Mouse (Mus musculus) C3H10T1/2 (cell line): ENCODE results near the gene Olfr376. TPM values are rescaled to one million over a fixed set of nuclear protein-coding genes. Genes with fewer than 3 reads are reported as not detected.

Experiments
- polyA plus RNA-seq, 2 experiments: library from polyadenylated mRNA; unstranded; fragments of >200 nt; fragmentation: generic; extraction: Trizol; gene quantifications; one replicate each; pipeline ENCODE4 v1.2.1; 2012; ENCODE audit warnings: missing spikeins in 2 of 2

Olfr376 gene
- polyA plus RNA-seq, result not detected

DNA sequence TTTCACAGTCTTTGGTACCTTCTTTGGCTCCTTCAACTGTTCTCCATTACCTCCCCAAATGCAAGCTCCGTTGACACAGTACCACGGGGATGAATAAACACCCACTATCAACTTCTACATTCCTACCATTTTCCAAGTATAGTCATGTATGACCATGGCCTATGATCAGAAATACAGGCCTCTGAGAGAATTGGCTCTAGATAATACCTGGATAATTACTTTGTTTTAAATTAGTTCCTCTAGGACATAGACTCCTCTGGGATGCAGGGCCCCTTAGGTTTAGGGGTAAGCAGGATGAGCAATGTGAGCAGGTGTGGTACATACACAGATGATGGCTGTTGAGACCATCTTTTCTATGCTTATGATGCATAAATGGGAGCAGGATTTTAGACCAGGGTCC, at the start of gene Olfr376:
Gene Olfr376, plus strand, starts transcription at position 301 of the 400 bp plus-strand sequence.

DNA sequence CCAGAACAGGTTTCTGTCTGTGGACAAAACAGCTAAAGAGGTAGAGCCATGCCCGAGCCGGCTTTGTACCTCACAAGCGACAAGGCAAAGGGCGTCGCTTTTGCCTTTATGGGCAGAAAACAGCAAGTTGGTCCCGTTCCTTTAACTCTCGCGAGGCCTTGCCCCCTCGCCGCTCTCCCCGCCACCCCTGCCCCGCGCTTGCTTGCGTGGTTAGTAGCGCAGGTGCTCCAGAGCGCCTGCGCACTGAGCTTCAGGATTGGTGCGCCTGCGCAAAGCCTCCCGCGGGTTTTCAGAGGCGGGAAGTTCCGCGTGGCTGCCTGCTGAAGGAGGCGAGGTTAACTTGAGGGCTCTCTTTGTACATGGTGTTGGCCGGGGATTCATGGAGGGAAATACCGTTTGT, 41.6 kb upstream of the Olfr376 start, which contains the start of the genes Aspa, Gm49340 and Spata22:
Gene Aspa, minus strand, starts transcription at position 155 of the 400 bp plus-strand sequence.
Gene Gm49340, plus strand, starts transcription at position 300 of the 400 bp plus-strand sequence.
Gene Spata22, plus strand, starts transcription at position 300 of the 400 bp plus-strand sequence.

GRCm38 (mm10) chr11:73350483-73350882, 20.6 kb upstream of the Olfr376 start, which contains the start of gene Olfr20:
Olfr20 (plus strand) TSS chr11:73350783.

DNA sequence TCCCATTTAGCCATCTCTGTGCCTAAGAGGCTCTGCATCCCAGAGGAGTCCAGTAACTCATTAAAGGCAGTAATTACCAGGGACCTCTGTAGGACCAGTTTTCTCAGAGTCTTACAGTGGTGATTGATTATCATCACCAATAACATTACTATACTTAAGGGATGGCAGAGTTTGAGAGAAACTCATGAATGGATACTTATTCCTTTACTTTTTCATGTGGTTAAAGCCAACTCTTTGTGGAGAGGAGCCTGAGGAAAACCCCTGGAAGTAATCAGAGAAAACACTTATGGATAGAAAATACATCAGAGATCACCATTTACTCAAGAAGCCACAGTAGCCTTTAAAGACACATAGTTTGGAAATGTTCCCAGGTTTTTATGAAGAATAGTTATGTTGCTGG, 28.5 kb downstream of the Olfr376 start, which contains the start of gene Olfr1:
Gene Olfr1, minus strand, starts transcription at position 101 of the 400 bp plus-strand sequence.

Other genes starting within 250 kb of the Olfr376 start
- gene Haspin, start 233.0 kb upstream of the Olfr376 start, polyA plus RNA-seq, result 1 to 10 TPM; 4.8 to 5.8 TPM
- gene P2rx5, start 210.8 kb upstream of the Olfr376 start, polyA plus RNA-seq, result 1 to 10 TPM in 1 of 2 experiments, under 1 TPM in 1; 0.01 to 1.1 TPM
- gene Emc6, start 194.2 kb upstream of the Olfr376 start, polyA plus RNA-seq, result 10 to 100 TPM; 41.6 to 71.5 TPM
- gene Tax1bp3, start 194.2 kb upstream of the Olfr376 start, polyA plus RNA-seq, result 100 to 1,000 TPM; 122 to 202 TPM
- gene Ctns, start 172.2 kb upstream of the Olfr376 start, polyA plus RNA-seq, result 10 to 100 TPM in 1 of 2 experiments, 1 to 10 TPM in 1; 2.2 to 17.8 TPM
- gene Shpk, start 171.8 kb upstream of the Olfr376 start, polyA plus RNA-seq, result 1 to 10 TPM in 1 of 2 experiments, under 1 TPM in 1; 0.42 to 4.1 TPM
- under 1 TPM in 1 of 2 experiments, not detected in 1; 0.11 TPM for gene Trpv1, start 137.0 kb upstream of the Olfr376 start, polyA plus RNA-seq
- under 1 TPM; under 0.01 to 0.02 TPM for gene Trpv3, start 103.9 kb upstream of the Olfr376 start, polyA plus RNA-seq
- 1 to 10 TPM in 1 of 2 experiments, under 1 TPM in 1; 0.75 to 3.2 TPM for gene Aspa, start 41.6 kb upstream of the Olfr376 start, polyA plus RNA-seq
- not detected for gene Gm49340, start 41.5 kb upstream of the Olfr376 start, polyA plus RNA-seq
- gene Spata22, start 41.5 kb upstream of the Olfr376 start, polyA plus RNA-seq, result under 1 TPM in 1 of 2 experiments, not detected in 1; 0.06 TPM
- gene Olfr20, start 20.5 kb upstream of the Olfr376 start, polyA plus RNA-seq, result not detected
- not detected for gene Olfr1, start 28.4 kb downstream of the Olfr376 start, polyA plus RNA-seq
- not detected for gene Olfr378, start 57.2 kb downstream of the Olfr376 start, polyA plus RNA-seq
- gene Olfr380, start 86.3 kb downstream of the Olfr376 start, polyA plus RNA-seq, result not detected
- gene Olfr381, start 120.4 kb downstream of the Olfr376 start, polyA plus RNA-seq, result not detected
- not detected for gene Olfr382, start 146.0 kb downstream of the Olfr376 start, polyA plus RNA-seq
- not detected for gene Olfr385, start 221.8 kb downstream of the Olfr376 start, polyA plus RNA-seq
- gene Olfr384, start 227.3 kb downstream of the Olfr376 start, polyA plus RNA-seq, result not detected